Mouse (Mus musculus) heart, postnatal 4 days (tissue): ENCODE results near the gene Mmp24. TPM values are rescaled to one million over a fixed set of nuclear protein-coding genes. Genes with fewer than 3 reads are reported as not detected.

Experiments used
- DNase-seq: peaks from one replicate; pipeline ENCODE4 v3.0.0; 2021
- total RNA-seq, 2 experiments: library from RNA; stranded (reverse); gene quantifications; 2 replicates each; pipeline ENCODE4 v1.2.3; 2021

Gene Mmp24
- total RNA-seq, 2 experiments from 2014 or later, result 0.07 TPM

- no peak for DNase-seq
These were observed 87.6 kb downstream of the Mmp24 start for GRCm38 (mm10) chr2:155862573-155863300.

GRCm38 (mm10) chr2:155863301-155863867 lies 88.2 kb downstream of the Mmp24 start:
- DNase-seq, result no peak

Other genes with a start within 250 kb of the Mmp24 start
- gene Gss, start 182.5 kb upstream of the Mmp24 start, total RNA-seq, result 10 to 100 TPM; 17.3 to 18.2 TPM
- gene Myh7b, start 164.1 kb upstream of the Mmp24 start, total RNA-seq, result 10 to 100 TPM; 60.5 to 63.8 TPM
- gene Trpc4ap, start 83.0 kb upstream of the Mmp24 start, total RNA-seq, result 10 to 100 TPM; 81.3 to 82.1 TPM
- gene Edem2, start 45.9 kb upstream of the Mmp24 start, total RNA-seq, result 1 to 10 TPM; 9.3 to 9.7 TPM
- not detected for gene Gm17581, start 39.5 kb upstream of the Mmp24 start, total RNA-seq
- 1 to 10 TPM; 5.6 to 8.0 TPM for gene Procr, start 24.2 kb upstream of the Mmp24 start, total RNA-seq
- gene BC029722, start 44.1 kb downstream of the Mmp24 start, total RNA-seq, result 10 to 100 TPM; 11.0 to 11.5 TPM
- gene Eif6, start 51.6 kb downstream of the Mmp24 start, total RNA-seq, result 10 to 100 TPM; 86.4 to 95.7 TPM
- not detected for gene Fam83c, start 59.5 kb downstream of the Mmp24 start, total RNA-seq
- gene Uqcc1, start 155.0 kb downstream of the Mmp24 start, total RNA-seq, result 100 to 1,000 TPM; 149 to 164 TPM
- not detected for gene Gm15557, start 165.4 kb downstream of the Mmp24 start, total RNA-seq
- gene Gdf5, start 170.0 kb downstream of the Mmp24 start, total RNA-seq, result under 1 TPM in 1 of 2 experiments, not detected in 1; 0.12 TPM
- 10 to 100 TPM; 11.9 to 14.4 TPM for gene Cep250, start 181.1 kb downstream of the Mmp24 start, total RNA-seq
- gene 6430550D23Rik, start 232.6 kb downstream of the Mmp24 start, total RNA-seq, result under 1 TPM; 0.18 to 0.21 TPM
- gene Ergic3, start 232.7 kb downstream of the Mmp24 start, total RNA-seq, result 10 to 100 TPM; 86.5 to 91.5 TPM